Mouse (Mus musculus) right cerebral cortex, postnatal 36 days (tissue): Measurements from ENCODE around the gene Gm128.

Experiments
- DNase-seq, 2 experiments: peaks; one replicate each; pipeline ENCODE4 v3.0.0; 2022; ENCODE audit warnings: low spot score in 2 of 2, mixed read lengths in 1 of 2

The Gm128 gene

DNA sequence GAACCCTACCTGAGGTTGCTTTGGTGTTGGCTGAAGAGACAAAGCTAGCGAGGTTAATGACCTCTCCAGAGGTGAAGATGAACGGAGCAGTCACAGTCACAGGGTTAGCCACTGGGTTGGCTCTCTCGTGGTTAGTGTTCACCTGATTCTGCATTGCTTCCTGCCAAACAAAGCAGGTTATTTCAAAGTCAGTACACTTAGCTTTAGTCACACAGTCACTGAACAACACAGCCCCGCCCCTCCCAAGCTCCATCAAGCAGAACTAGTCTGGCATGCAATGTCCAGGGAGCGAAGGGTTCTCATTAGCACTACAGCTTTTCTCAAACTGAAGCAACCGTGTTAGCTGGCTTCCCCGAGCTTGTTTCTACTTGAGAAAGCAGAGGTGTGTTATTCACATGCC, 41.3 kb downstream of the Gm128 start:
- no peak for DNase-seq

GRCm38 (mm10) chr3:95199101-95199500, 42.3 kb downstream of the Gm128 start:
- no peak for DNase-seq

DNA sequence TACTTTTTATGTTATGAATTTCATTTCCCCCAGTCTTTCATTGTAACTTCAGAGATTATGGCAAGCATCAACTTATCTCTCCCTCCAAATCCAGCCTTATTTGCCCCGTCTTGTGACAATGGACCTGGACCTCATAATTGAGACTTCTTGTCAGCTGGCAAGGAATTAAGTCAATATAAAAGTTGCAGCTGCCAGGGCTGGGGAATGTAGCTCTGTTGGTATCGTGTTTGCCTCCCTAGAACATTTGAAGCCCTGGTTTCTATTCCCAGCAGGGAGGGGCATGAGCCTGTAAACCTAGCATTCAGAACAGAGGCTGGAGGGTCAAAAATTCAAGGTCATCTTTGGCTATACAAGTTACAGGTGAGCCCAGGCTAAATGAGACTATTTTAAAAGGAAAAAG, 45.6 kb downstream of the Gm128 start:
- DNase-seq, result no peak

- DNase-seq, result no peak
Observed at GRCm38 (mm10) chr3:95194721-95195135, 46.7 kb downstream of the Gm128 start.
